Mouse (Mus musculus) erythroblast, embryonic 14.5 days (primary cell): ENCODE data around the gene Arrdc5.

Experiments used
- GATA1 ChIP-seq: IDR thresholded peaks from 2 replicates; pipeline ENCODE4 v1.6.1; 2012; ENCODE audit warnings: low read length, inconsistent platforms, mixed read lengths
- TAL1 ChIP-seq: IDR thresholded peaks from 3 replicates; pipeline ENCODE4 v1.6.1; 2012; ENCODE audit warnings: low read length, inconsistent platforms, mixed read lengths

DNA sequence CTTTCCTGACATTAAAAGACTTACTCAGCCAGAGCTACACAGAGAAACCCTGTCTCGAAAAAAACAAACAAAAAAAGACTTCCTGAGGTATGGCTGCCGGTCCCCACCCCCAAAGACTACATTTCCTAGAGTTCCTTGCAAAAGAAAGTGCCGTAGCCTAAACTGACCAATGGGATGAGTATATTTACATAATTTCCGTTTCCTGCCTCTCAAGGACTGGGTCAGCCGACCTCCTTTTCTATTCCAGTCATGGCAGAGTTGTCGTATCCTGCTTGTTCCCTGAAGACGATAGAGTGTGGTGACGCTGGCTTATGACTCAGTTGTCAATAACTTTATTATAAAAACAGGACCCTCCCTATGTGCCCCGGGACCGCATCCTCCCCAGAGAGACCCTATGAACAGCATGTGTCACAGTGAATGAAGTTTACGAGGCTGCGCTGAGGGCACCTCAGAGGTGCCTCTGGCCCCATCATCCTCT, 30.9 kb downstream of the Arrdc5 start:
- TF ChIP-seq GATA1 (no peak), TAL1 (no peak)
